Mouse (Mus musculus) neural tube, embryonic 15.5 days (tissue): ENCODE results near the gene Zfp111. TPM values are rescaled to one million over a fixed set of nuclear protein-coding genes. Genes with fewer than 3 reads are reported as not detected.

Source experiments
- ATAC-seq: fragments of 200-750 bp; cut with Nextera tagmentation; 2 replicates; pipeline ENCODE4 v1.8.0; 2017; ENCODE audit warnings: mild to moderate bottlenecking, moderate TSS enrichment, moderate library complexity; ENCODE audit not compliant: low FRiP score
- H3K27ac ChIP-seq: fragments of 300-500 bp; sonication (generic); replicated peaks from 2 replicates; pipeline ENCODE4 v1.5.1; 2015; ENCODE audit warnings: mild to moderate bottlenecking, inconsistent platforms
- H3K27me3 ChIP-seq: fragments of 300-500 bp; sonication (generic); replicated peaks from 2 replicates; pipeline ENCODE4 v1.6.1; 2015; ENCODE audit warnings: inconsistent platforms
- H3K36me3 ChIP-seq: fragments of 300-500 bp; sonication (generic); 2 replicates; pipeline ENCODE4 v1.6.1; 2015; ENCODE audit warnings: inconsistent platforms
- H3K4me1 ChIP-seq: fragments of 300-500 bp; sonication (generic); 2 replicates; pipeline ENCODE4 v1.6.1; 2015; ENCODE audit warnings: inconsistent platforms
- H3K4me2 ChIP-seq: fragments of 300-500 bp; sonication (generic); 2 replicates; pipeline ENCODE4 v1.6.1; 2015; ENCODE audit warnings: inconsistent platforms, mild to moderate bottlenecking, moderate library complexity
- H3K4me3 ChIP-seq: fragments of 300-500 bp; sonication (generic); replicated peaks from 2 replicates; pipeline ENCODE4 v1.5.1; 2015; ENCODE audit warnings: mild to moderate bottlenecking, inconsistent platforms
- H3K9ac ChIP-seq: fragments of 300-500 bp; sonication (generic); replicated peaks from 2 replicates; pipeline ENCODE4 v1.6.1; 2015; ENCODE audit warnings: mild to moderate bottlenecking, inconsistent platforms
- H3K9me3 ChIP-seq: fragments of 300-500 bp; sonication (generic); replicated peaks from 2 replicates; pipeline ENCODE4 v1.6.1; 2016; ENCODE audit warnings: inconsistent platforms
- WGBS: fragments of 180-500 bp; shearing (Covaris S2); methylation state at CpG from one replicate; pipeline ENCODE4 v1.1.7; 2015; ENCODE audit warnings: mixed read lengths; 5-methylcytosine and 5-hydroxymethylcytosine counted together
- polyA plus RNA-seq: library from polyadenylated mRNA; unstranded; fragments of >200 nt; fragmentation: Nextera tagmentation; extraction: Ambion mirVana; gene quantifications from 2 replicates; pipeline ENCODE4 v1.2.1, GENCODE M21; 2015

Zfp111 gene
- polyA plus RNA-seq, 1 experiment from 2014 or later: 5.1 TPM

DNA sequence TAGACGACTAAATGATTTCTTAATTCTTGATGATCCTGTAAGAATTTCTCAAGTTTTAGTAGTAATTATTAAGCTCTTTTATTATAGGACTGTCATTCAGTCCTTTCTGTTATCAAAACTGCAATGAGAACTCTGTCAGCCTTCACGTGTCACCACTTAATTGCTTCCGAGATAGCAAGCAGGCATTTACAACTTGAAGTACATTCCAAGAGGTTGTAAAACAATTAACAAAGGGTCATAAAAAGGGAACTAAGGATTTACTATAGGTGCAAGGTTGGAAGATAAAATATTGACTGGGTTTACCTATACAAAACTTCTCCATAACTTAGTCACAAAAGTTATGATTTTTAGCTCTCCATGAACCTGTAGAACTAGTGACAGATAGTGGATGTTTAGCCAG, 18.1 kb downstream of the Zfp111 start:
- no peaks in the 10 kb centered on the region for H3K4me1 ChIP-seq
- no peak overlapping the region for H3K9ac ChIP-seq
- WGBS: 42% methylated on average over 3 of the region's 3 CpGs
- H3K4me2 ChIP-seq: no peak overlapping the region
- H3K4me3 ChIP-seq: no peak overlapping the region
- H3K9me3 ChIP-seq: no peaks in the 10 kb centered on the region
- H3K27me3 ChIP-seq: no peaks in the 10 kb centered on the region
- peaks cover 30% of the 10 kb centered on the region for H3K36me3 ChIP-seq
- no peak for ATAC-seq
- no peak overlapping the region for H3K27ac ChIP-seq

DNA sequence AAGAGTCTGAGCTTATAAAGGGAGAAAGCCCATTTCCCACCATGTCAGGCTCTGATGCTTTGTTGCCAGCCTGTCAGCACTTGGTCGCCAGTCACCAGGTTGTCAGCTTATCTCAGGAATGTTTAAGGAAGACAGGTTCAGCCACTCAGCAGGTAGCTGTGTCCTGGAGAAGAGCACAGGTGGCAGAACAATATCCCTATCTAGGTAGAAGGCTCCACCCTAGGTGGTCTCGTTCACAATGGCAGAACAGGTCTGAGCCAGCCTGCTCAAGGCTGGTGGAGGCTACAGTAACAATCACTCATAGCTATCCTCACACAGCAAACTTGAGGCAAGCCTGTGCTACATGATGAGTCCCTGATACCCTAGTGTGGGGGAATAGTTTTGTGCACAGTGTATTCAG, 19.9 kb downstream of the Zfp111 start:
- no peaks in the 10 kb centered on the region for H3K9me3 ChIP-seq
- no peaks in the 10 kb centered on the region for H3K4me1 ChIP-seq
- H3K27ac ChIP-seq: no peak overlapping the region
- WGBS: 89% methylated on average over 2 of the region's 2 CpGs
- H3K4me2 ChIP-seq: no peak overlapping the region
- H3K27me3 ChIP-seq: no peaks in the 10 kb centered on the region
- no peak overlapping the region for H3K4me3 ChIP-seq
- H3K9ac ChIP-seq: no peak overlapping the region
- H3K36me3 ChIP-seq: peaks cover 17% of the 10 kb centered on the region; the same call in 1 of the 2 replicates
- no peak for ATAC-seq

DNA sequence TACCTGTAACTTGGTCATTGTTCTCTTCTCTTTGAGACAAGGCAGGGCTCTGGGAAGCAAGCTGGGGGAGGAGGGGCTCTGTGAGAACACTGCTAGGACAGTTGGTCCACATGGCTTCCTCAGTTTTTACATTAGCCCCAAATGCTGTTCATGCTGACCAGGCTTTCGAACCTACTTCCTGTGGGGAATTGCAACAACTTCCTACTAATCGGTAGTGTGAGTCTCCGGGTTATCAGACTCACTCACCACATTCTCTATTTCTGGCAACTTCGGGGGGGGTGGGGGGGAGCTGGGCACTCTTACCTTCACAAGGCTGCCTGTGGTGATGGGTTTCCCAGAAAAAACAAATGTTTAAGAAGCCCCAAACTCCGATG, 21.7 kb downstream of the Zfp111 start:
- Histone ChIP-seq H3K27me3 (no peaks in the 10 kb centered on the region), H3K27ac (no peak overlapping the region), H3K4me2 (no peak overlapping the region), H3K36me3 (peaks cover 10% of the 10 kb centered on the region; the same call in 1 of the 2 replicates), H3K9ac (no peak overlapping the region), H3K4me1 (no peaks in the 10 kb centered on the region), H3K4me3 (no peak overlapping the region), H3K9me3 (no peaks in the 10 kb centered on the region)
- no peak for ATAC-seq
- WGBS: 81% methylated on average over 5 of the region's 5 CpGs

DNA sequence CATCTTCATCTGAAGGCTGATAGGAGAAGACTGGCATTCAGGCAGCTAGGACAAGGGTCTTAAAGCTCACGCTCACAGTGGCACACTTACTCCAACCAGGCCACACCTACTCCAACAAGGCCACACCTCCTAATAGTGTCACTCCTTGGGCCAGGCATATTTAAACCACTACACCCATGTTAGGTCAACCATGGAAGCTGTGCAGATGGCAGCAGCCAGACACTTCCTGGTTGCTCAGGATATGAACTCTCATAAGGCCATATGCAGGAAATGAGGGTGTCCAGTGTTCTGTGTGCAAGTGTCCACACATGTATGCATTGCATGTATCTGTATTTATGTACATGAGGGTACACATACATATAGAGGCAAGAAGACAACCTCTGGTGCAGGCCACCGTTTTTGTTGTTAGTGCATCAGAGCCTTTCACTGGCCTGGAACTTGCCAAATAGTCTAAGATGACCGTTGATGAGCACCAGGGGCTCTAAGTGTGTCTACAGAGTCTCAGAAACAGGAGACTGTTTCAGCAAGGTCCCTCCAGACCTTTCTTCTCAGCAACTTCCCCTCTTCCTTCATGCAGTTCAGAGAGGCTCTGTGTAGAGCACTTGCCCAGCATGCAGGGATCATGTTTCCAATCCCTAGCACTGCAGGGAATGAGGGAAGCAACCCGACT, 22.2 kb downstream of the Zfp111 start:
- no peak overlapping the region for H3K4me2 ChIP-seq
- H3K4me3 ChIP-seq: no peak overlapping the region
- no peaks in the 10 kb centered on the region for H3K4me1 ChIP-seq
- no peaks in the 10 kb centered on the region for H3K27me3 ChIP-seq
- peaks cover 6% of the 10 kb centered on the region; the same call in 1 of the 2 replicates for H3K36me3 ChIP-seq
- 77% methylated on average over 4 of the region's 4 CpGs for WGBS
- no peak for ATAC-seq
- H3K9ac ChIP-seq: no peak overlapping the region
- no peak overlapping the region for H3K27ac ChIP-seq
- H3K9me3 ChIP-seq: no peaks in the 10 kb centered on the region

DNA sequence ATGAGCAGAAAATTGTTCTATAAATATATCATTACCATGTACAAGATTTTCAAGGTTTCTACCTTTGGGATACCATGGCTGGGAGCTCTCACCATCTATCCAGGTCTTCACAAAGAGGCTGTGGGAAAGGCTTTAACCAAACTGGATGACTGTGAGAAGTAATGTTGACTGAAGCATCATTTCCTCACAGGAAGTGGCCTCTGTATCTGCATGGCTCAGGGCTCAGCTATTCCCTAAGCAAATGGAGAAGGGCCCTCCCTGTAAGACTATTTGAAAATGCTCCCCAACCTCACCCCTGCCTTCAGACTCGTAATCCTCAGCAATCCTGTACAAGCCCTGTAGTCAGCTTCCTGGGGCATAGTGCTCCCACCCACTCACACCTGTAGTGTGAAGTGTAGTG, 23.6 kb downstream of the Zfp111 start:
- Histone ChIP-seq H3K9me3 (no peaks in the 10 kb centered on the region), H3K27me3 (no peaks in the 10 kb centered on the region), H3K36me3 (no peaks in the 10 kb centered on the region; the same call in 1 of the 2 replicates), H3K4me3 (no peak overlapping the region), H3K4me1 (no peaks in the 10 kb centered on the region), H3K4me2 (no peak overlapping the region), H3K27ac (no peak overlapping the region), H3K9ac (no peak overlapping the region)
- 70% methylated on average over 1 of the region's 1 CpGs for WGBS
- no peak for ATAC-seq

DNA sequence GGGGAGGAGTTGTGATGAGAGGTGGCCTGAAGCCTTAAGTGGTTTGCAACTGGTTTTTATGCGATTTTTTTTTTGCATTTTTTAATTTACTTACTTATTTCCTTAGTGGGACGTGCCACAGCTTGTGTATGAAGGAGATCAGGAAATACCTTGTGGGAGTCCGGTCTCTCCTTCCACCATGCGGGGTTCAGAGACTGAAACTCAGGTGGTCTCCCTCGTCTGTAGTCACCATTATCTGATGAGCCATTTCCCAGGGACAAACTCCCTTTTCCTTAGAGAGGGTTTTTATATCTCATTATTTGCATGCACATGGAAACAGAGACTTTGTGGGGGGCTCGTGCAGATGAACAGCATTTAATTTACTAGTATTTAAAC, 35.9 kb downstream of the Zfp111 start:
- H3K36me3 ChIP-seq: no peaks in the 10 kb centered on the region
- peaks cover 10% of the 10 kb centered on the region; the same call in 1 of the 2 replicates for H3K4me1 ChIP-seq
- peak; percentile 46; the same call in 1 of the 2 replicates for ATAC-seq
- no peaks in the 10 kb centered on the region for H3K9me3 ChIP-seq
- peak overlapping the region; percentile 59 for H3K4me3 ChIP-seq
- peak overlapping the region; percentile 79 for H3K27ac ChIP-seq
- no peaks in the 10 kb centered on the region for H3K27me3 ChIP-seq
- peak overlapping the region; percentile 48; the same call in 1 of the 2 replicates for H3K9ac ChIP-seq
- 58% methylated on average over 6 of the region's 6 CpGs for WGBS
- H3K4me2 ChIP-seq: peak overlapping the region; percentile 60

DNA sequence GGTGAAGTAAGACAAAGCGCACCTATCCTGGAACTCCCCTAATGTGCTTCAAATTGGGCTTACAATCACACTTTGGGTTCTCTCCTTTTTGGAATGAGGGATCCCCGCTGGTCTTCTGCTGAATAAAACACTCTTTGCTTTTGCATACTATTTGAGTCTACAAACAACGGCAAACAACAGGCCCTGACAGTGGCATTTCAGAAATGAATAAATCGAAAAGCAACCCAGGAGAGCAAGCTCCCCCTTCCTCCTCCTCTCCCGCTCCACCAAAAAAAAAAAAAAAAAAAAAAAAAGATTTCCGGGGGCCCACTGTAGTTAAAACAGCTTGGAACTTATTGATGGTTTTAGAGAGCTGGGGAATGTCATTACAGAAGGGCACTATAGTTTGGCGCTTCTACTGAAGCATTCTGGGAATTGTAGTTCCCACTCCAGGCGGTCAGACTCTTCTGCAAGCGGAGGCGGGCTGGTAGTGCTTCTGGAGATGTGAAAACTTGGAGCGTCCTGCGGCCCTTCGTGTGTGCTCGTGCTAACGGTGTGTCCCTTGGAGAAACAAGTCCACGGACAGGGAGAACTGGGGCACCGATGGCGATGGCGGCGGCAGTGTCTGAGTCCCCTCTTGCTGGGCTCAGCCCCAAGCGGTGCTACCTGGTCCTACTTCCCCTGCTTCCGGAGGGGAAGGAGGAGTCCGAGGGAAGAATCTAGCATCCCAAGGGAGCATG, 36.5 kb downstream of the Zfp111 start, which contains the start of gene Zfp114:
Gene Zfp114, plus strand, starts transcription at position 443 of the 719 bp plus-strand sequence.
- no peaks in the 10 kb centered on the region for H3K36me3 ChIP-seq
- peak within 1 kb of the TSS; percentile 59 for H3K4me3 ChIP-seq
- H3K4me1 ChIP-seq: peaks cover 10% of the 10 kb centered on the region; the same call in 1 of the 2 replicates
- peak within 1 kb of the TSS; percentile 48 for H3K9ac ChIP-seq
- peak within 1 kb of the TSS; percentile 60 for H3K4me2 ChIP-seq
- peak; percentile 90 for ATAC-seq
- H3K9me3 ChIP-seq: no peaks in the 10 kb centered on the region
- 12% methylated on average over 23 of the region's 23 CpGs for WGBS
- H3K27me3 ChIP-seq: no peaks in the 10 kb centered on the region
- H3K27ac ChIP-seq: peak within 1 kb of the TSS; percentile 79

DNA sequence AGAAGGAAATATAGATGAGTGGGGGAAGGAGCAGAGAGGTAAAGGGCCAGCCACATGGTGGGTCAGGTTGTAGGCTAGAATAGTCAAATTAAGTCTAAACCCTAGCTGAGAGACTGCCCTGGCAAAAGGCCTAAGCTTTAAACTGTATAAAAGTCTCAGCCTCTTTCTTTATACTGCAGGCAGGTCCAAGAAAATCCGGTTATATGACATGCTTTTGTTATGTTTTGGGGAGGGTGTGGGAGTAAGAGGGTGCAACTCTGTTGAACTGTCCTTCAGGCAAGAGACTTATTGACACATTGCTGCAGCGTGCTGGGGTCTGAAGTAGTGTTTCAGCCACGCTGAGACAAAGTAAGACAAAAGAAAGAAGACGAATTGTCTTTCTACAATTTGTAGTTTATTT, 39.1 kb downstream of the Zfp111 start:
- 69% methylated on average over 4 of the region's 4 CpGs for WGBS
- peaks cover 10% of the 10 kb centered on the region; the same call in 1 of the 2 replicates for H3K4me1 ChIP-seq
- H3K4me2 ChIP-seq: no peak overlapping the region
- H3K36me3 ChIP-seq: no peaks in the 10 kb centered on the region
- H3K27ac ChIP-seq: no peak overlapping the region
- H3K27me3 ChIP-seq: no peaks in the 10 kb centered on the region
- no peak overlapping the region for H3K9ac ChIP-seq
- no peaks in the 10 kb centered on the region for H3K9me3 ChIP-seq
- H3K4me3 ChIP-seq: no peak overlapping the region
- ATAC-seq: no peak

DNA sequence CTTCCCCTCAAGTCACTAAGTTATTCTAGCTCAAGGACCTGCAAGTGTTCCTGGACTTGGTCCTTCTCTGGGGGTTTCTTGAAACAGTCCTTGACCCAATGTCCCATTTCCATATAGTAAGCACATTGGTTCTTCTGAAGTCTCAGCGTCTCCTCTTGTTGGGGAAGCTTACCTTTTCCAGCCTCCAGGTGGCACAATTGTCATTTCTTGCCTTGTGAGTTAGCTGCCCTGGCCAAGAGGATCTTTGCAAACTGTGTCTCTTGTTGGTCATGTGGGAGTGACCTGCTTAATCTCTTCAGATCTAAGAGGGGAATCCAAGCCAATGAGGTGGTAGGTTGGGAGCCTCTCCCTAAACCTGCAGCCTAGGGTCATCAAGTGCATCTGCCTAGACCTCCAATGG, 58.0 kb downstream of the Zfp111 start:
- Histone ChIP-seq H3K4me1 (no peaks in the 10 kb centered on the region), H3K27me3 (no peaks in the 10 kb centered on the region; the same call in 1 of the 2 replicates), H3K36me3 (no peaks in the 10 kb centered on the region), H3K4me3 (no peak overlapping the region), H3K9ac (no peak overlapping the region), H3K4me2 (no peak overlapping the region), H3K27ac (no peak overlapping the region), H3K9me3 (no peaks in the 10 kb centered on the region)
- 13% methylated on average over 1 of the region's 1 CpGs for WGBS
- no peak for ATAC-seq

Other genes starting within 250 kb of the Zfp111 start
- gene Vmn1r181, start 236.8 kb downstream of the Zfp111 start, polyA plus RNA-seq: not detected in 2 replicates
- not detected in 2 replicates for gene V1rd19, start 209.8 kb downstream of the Zfp111 start, polyA plus RNA-seq
- not detected in 2 replicates for gene Vmn1r183, start 158.2 kb downstream of the Zfp111 start, polyA plus RNA-seq
- gene Zfp180, start 129.5 kb downstream of the Zfp111 start, polyA plus RNA-seq: 31.6 and 33.4 TPM in 2 replicates
- gene Zfp112, start 99.1 kb downstream of the Zfp111 start, polyA plus RNA-seq: 10.4 and 12.2 TPM in 2 replicates
- 24.4 and 24.7 TPM in 2 replicates for gene Zfp235, start 77.3 kb downstream of the Zfp111 start, polyA plus RNA-seq
- gene Zfp114, start 36.4 kb downstream of the Zfp111 start, polyA plus RNA-seq: 5.3 and 6.2 TPM in 2 replicates
- 4.4 and 4.5 TPM in 2 replicates for gene Zfp109, start 26.1 kb upstream of the Zfp111 start, polyA plus RNA-seq
- gene Zfp108, start 43.4 kb upstream of the Zfp111 start, polyA plus RNA-seq: 6.0 and 6.9 TPM in 2 replicates
- 6.3 and 8.8 TPM in 2 replicates for gene Zfp93, start 59.0 kb upstream of the Zfp111 start, polyA plus RNA-seq
- gene Zfp61, start 89.8 kb upstream of the Zfp111 start, polyA plus RNA-seq: 42.0 and 44.7 TPM in 2 replicates
- 20.0 and 20.2 TPM in 2 replicates for gene Zfp94, start 105.2 kb upstream of the Zfp111 start, polyA plus RNA-seq
- gene Tescl, start 122.5 kb upstream of the Zfp111 start, polyA plus RNA-seq: 0.24 and 0.29 TPM in 2 replicates
- gene Lypd5, start 137.8 kb upstream of the Zfp111 start, polyA plus RNA-seq: 0.06 TPM in 1 of 2 replicates, not detected in the other
- 3.0 and 11.2 TPM in 2 replicates for gene Kcnn4, start 158.8 kb upstream of the Zfp111 start, polyA plus RNA-seq
- 34.4 and 38.3 TPM in 2 replicates for gene Smg9, start 188.2 kb upstream of the Zfp111 start, polyA plus RNA-seq
- gene Irgc1, start 240.9 kb upstream of the Zfp111 start, polyA plus RNA-seq: not detected in 2 replicates